Mouse (Mus musculus) layer of hippocampus, postnatal 25 days (tissue): ENCODE results near the gene Psmb8. TPM values are rescaled to one million over a fixed set of nuclear protein-coding genes. Genes with fewer than 3 reads are reported as not detected.

Experiments
- DNase-seq, 2 experiments: peaks; one replicate each; pipeline ENCODE4 v3.0.0; 2022; ENCODE audit warnings: mixed read lengths in 2 of 2, low spot score in 1 of 2; ENCODE audit errors: extremely low spot score in 1 of 2
- total RNA-seq, 2 experiments: library from RNA; stranded (reverse); gene quantifications; 2 replicates each; pipeline ENCODE4 v1.2.3; 2021

Gene Psmb8
- total RNA-seq, 2 experiments from 2014 or later = 2.2 to 3.3 TPM

- no peak for DNase-seq
Measured at GRCm38 (mm10) chr17:34240916-34241315, 43.4 kb downstream of the Psmb8 start.

DNA sequence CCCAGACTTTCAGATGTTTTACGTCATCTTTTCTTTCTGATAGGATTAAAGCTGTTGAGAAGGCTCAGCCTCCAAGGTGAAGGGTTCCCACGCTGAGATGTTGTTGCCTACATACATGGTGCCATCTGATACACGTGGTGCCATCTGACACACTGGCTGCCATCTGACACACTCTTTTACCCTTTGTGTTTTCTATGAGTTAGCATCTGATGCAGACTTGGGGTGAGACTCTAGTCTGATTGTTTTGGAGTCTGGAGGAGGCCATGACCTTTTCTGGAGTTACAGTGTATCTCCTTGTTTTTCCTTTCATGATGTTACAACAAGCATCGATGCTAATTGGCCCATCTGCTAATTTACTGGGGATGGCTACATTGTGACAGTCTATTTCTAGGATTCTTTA lies 47.1 kb downstream of the Psmb8 start:
- DNase-seq = no peak

GRCm38 (mm10) chr17:34247047-34247446 lies 49.5 kb downstream of the Psmb8 start:
- no peak for DNase-seq

DNA sequence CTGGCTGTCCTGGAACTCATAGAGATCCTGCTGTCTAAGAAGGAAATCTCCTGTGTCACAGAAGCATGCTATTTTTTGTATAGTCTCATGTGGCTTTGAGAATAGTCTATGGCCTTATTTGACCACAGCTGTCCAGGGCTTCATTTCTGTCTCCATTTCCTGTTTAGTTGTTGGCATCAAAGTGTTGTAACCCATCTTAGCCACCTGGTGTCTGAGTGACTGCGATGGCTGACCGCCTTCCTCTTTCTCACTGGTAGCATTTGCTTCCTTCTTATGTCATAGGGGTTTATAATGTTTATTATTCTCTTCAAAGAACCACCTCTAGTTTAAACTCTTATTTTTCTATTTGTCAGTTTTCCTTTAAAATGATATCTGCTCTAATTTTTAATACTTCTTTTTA lies 51.2 kb downstream of the Psmb8 start:
- no peak for DNase-seq

DNA sequence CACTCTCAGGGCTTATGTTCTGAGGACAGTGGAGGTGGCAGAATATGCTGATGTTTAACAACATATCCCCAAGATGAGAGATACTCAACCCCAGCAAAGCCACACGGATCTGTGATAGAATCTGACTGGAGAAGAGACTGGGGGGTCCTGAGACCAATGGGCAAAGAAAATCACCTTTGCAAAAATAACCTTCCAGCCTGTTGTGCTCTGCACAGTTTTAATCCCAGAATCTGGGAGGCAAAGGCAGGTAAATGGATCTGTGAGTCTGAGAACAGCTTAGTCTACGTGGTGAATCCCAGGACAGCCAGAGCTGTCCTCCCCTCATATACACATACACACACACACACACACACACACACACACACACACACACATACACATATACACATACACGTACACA lies 51.8 kb downstream of the Psmb8 start:
- DNase-seq = no peak

GRCm38 (mm10) chr17:34249878-34250277 lies 52.4 kb downstream of the Psmb8 start:
- peak in 1 of 2 experiments; percentile 57 for DNase-seq

Other genes starting within 250 kb of the Psmb8 start
- 1 to 10 TPM; 6.0 to 6.6 TPM for gene B3galt4, start 246.2 kb upstream of the Psmb8 start, total RNA-seq
- gene Vps52, start 241.9 kb upstream of the Psmb8 start, total RNA-seq = 10 to 100 TPM; 85.0 to 95.9 TPM
- 100 to 1,000 TPM; 311 to 351 TPM for gene Rps18, start 241.7 kb upstream of the Psmb8 start, total RNA-seq
- 10 to 100 TPM; 15.8 to 19.7 TPM for gene H2-K1, start 197.4 kb upstream of the Psmb8 start, total RNA-seq
- gene Ring1, start 173.0 kb upstream of the Psmb8 start, total RNA-seq = 10 to 100 TPM; 37.1 to 44.3 TPM
- gene H2-Ke6, start 169.7 kb upstream of the Psmb8 start, total RNA-seq = 10 to 100 TPM; 54.3 to 63.9 TPM
- 10 to 100 TPM; 94.3 to 95.5 TPM for gene Slc39a7, start 166.0 kb upstream of the Psmb8 start, total RNA-seq
- gene Rxrb, start 165.9 kb upstream of the Psmb8 start, total RNA-seq = 10 to 100 TPM; 76.0 to 83.6 TPM
- 10 to 100 TPM; 23.5 to 25.3 TPM for gene Col11a2, start 158.3 kb upstream of the Psmb8 start, total RNA-seq
- gene H2-Oa, start 105.4 kb upstream of the Psmb8 start, total RNA-seq = under 1 TPM; 0.42 to 0.45 TPM
- gene H2-DMa, start 78.2 kb upstream of the Psmb8 start, total RNA-seq = 10 to 100 TPM; 32.3 to 35.1 TPM
- gene Brd2, start 75.1 kb upstream of the Psmb8 start, total RNA-seq = 100 to 1,000 TPM; 196 to 216 TPM
- under 1 TPM; 0.69 to 0.94 TPM for gene H2-DMb2, start 54.4 kb upstream of the Psmb8 start, total RNA-seq
- gene H2-DMb1, start 44.6 kb upstream of the Psmb8 start, total RNA-seq = 1 to 10 TPM; 1.8 to 3.4 TPM
- gene Tap1, start 10.2 kb upstream of the Psmb8 start, total RNA-seq = 1 to 10 TPM; 3.0 to 3.4 TPM
- gene Psmb9, start 10.0 kb upstream of the Psmb8 start, total RNA-seq = 1 to 10 TPM; 1.6 to 1.7 TPM
- 1 to 10 TPM; 7.0 to 8.9 TPM for gene Tap2, start 5.8 kb downstream of the Psmb8 start, total RNA-seq
- under 1 TPM; 0.25 to 0.47 TPM for gene H2-Ob, start 41.2 kb downstream of the Psmb8 start, total RNA-seq
- gene H2-Ab1, start 60.0 kb downstream of the Psmb8 start, total RNA-seq = 1 to 10 TPM; 1.0 to 1.7 TPM
- gene H2-Aa, start 90.1 kb downstream of the Psmb8 start, total RNA-seq = 1 to 10 TPM; 1.1 to 1.3 TPM
- 1 to 10 TPM; 1.0 to 1.6 TPM for gene H2-Eb1, start 108.1 kb downstream of the Psmb8 start, total RNA-seq
- gene H2-Eb2, start 127.9 kb downstream of the Psmb8 start, total RNA-seq = not detected
- gene Btnl2, start 157.1 kb downstream of the Psmb8 start, total RNA-seq = 1 to 10 TPM in 1 of 2 experiments, under 1 TPM in 1; 0.86 to 1.1 TPM
- not detected for gene Btnl1, start 179.4 kb downstream of the Psmb8 start, total RNA-seq
- gene BC051142, start 201.1 kb downstream of the Psmb8 start, total RNA-seq = 1 to 10 TPM; 3.3 to 4.0 TPM